Mouse (Mus musculus) right cerebral cortex, adult 18-20 months (tissue): ENCODE data around the gene Pigu.

Experiments used
- DNase-seq: peaks from one replicate; pipeline ENCODE4 v3.0.0; 2022; ENCODE audit warnings: mixed read lengths

Gene Pigu

GRCm38 (mm10) chr2:155356971-155357591 is at the start of gene Pigu:
TSS of gene Pigu (minus strand) at chr2:155357430.
- peak; percentile 98 for DNase-seq

GRCm38 (mm10) chr2:155404635-155405034 is 47.4 kb upstream of the Pigu start:
- DNase-seq: no peak

- no peak for DNase-seq
Measured at GRCm38 (mm10) chr2:155401926-155402325, 44.7 kb upstream of the Pigu start.

- no peak for DNase-seq
Measured at GRCm38 (mm10) chr2:155400276-155400675, 43.0 kb upstream of the Pigu start.

GRCm38 (mm10) chr2:155394586-155394985 is 37.4 kb upstream of the Pigu start:
- no peak for DNase-seq

GRCm38 (mm10) chr2:155388573-155388972 is 31.3 kb upstream of the Pigu start:
- no peak for DNase-seq

- DNase-seq: no peak
Measured at GRCm38 (mm10) chr2:155387052-155387451, 29.8 kb upstream of the Pigu start.

- peak; percentile 57 for DNase-seq
Measured at GRCm38 (mm10) chr2:155386534-155386899, 29.3 kb upstream of the Pigu start.

- no peak for DNase-seq
Measured at GRCm38 (mm10) chr2:155385731-155386533, 28.7 kb upstream of the Pigu start.

GRCm38 (mm10) chr2:155385090-155385489 is 27.9 kb upstream of the Pigu start:
- peak; percentile 78 for DNase-seq

- peak; percentile 35 for DNase-seq
Measured at GRCm38 (mm10) chr2:155382791-155383438, 25.7 kb upstream of the Pigu start.

- no peak for DNase-seq
Measured at GRCm38 (mm10) chr2:155382332-155382700, 25.1 kb upstream of the Pigu start.

- peak; percentile 98 for DNase-seq
Measured at GRCm38 (mm10) chr2:155381643-155382331, 24.6 kb upstream of the Pigu start.

GRCm38 (mm10) chr2:155381060-155381437 is 23.8 kb upstream of the Pigu start:
- no peak for DNase-seq

- DNase-seq: no peak
Measured at GRCm38 (mm10) chr2:155380261-155381059, 23.2 kb upstream of the Pigu start, which contains the start of gene Trp53inp2. TSS of gene Trp53inp2 (plus strand) at chr2:155381059.

GRCm38 (mm10) chr2:155376191-155376590 is 19.0 kb upstream of the Pigu start:
- DNase-seq: no peak

GRCm38 (mm10) chr2:155374521-155374920 is 17.3 kb upstream of the Pigu start:
- no peak for DNase-seq

- DNase-seq: no peak
Measured at GRCm38 (mm10) chr2:155373886-155374285, 16.7 kb upstream of the Pigu start.

GRCm38 (mm10) chr2:155373302-155373701 is 16.1 kb upstream of the Pigu start:
- DNase-seq: no peak

GRCm38 (mm10) chr2:155372451-155372850 is 15.2 kb upstream of the Pigu start:
- no peak for DNase-seq

GRCm38 (mm10) chr2:155369333-155369883 is 12.2 kb upstream of the Pigu start:
- DNase-seq: no peak

- DNase-seq: no peak
Measured at GRCm38 (mm10) chr2:155367635-155368284, 10.5 kb upstream of the Pigu start.
